Mouse (Mus musculus): ENCODE data around the gene Kank3. TPM values are rescaled to one million over a fixed set of nuclear protein-coding genes. Genes with fewer than 3 reads are reported as not detected.

The Kank3 gene
- total and polyA plus RNA-seq, 3 experiments = 54.6 to 139 (median 61.0) TPM

DNA sequence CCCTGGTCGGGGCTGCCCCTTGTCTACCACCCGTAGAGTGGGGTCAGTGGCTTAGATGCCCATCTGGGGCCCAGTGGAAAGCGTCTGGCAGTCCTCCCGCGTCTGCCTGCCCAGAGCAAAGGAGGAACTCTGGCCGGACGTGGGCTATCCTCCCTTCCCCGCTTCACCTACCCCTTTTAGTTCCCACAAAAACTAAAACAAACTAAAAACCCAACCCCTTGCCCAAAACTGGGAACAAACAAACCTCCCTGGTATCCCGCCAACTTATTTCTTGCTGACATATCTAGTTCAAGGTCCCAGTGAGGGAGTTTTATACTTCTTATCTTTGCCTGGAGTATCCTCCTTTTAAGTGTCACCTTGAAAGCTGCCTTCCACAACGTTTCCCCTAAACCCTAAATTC, 2.1 kb upstream of the Kank3 start:
- Histone ChIP-seq H3K9ac (ENCODE audit: low read depth, low read length) (no peak overlapping the region), H3K79me2 (replicated peaks; ENCODE audit: control insufficient read depth, insufficient read depth, low read length) (no peaks in the 10 kb centered on the region), H3K4me3 (no peak overlapping the region), H3K36me3 (ENCODE audit: control insufficient read depth, insufficient read depth, low read length) (no peaks in the 10 kb centered on the region), H3K4me1 (ENCODE audit: control insufficient read depth, insufficient read depth, low read length) (no peaks in the 10 kb centered on the region; the same call in 1 of the 2 replicates), H3K27ac (no peak overlapping the region), H3K27me3 (ENCODE audit: control insufficient read depth, insufficient read depth, low read length) (no peaks in the 10 kb centered on the region)
- no peak for TF ChIP-seq CTCF (IDR thresholded peaks at IDR 0.05)
- TF ChIP-seq POLR2A (IDR thresholded peaks at IDR 0.05; ENCODE audit: insufficient read depth, low read depth, low read length) = no peak
- no peak for TF ChIP-seq EP300 (IDR thresholded peaks at IDR 0.05; ENCODE audit: insufficient read depth, low read depth, low read length)
- no peak for DNase-seq
- WGBS = 38% methylated on average over 10 of the region's 10 CpGs
- intact Hi-C loops (cut with DNase I) = no loop called here

GRCm38 (mm10) chr17:33811142-33811516, 810 bp downstream of the Kank3 start:
- DNase-seq = peak in 1 of 2 experiments; percentile 54
- Histone ChIP-seq H3K36me3 (ENCODE audit: control insufficient read depth, insufficient read depth, low read length) (peaks cover 12% of the 10 kb centered on the region), H3K4me3 (peak overlapping the region; percentile 84), H3K27me3 (ENCODE audit: control insufficient read depth, insufficient read depth, low read length) (no peaks in the 10 kb centered on the region), H3K27ac (peak overlapping the region; percentile 95), H3K4me1 (ENCODE audit: control insufficient read depth, insufficient read depth, low read length) (no peaks in the 10 kb centered on the region; the same call in none of the 2 replicates), H3K9ac (ENCODE audit: low read depth, low read length) (peak overlapping the region; percentile 64), H3K79me2 (replicated peaks; ENCODE audit: control insufficient read depth, insufficient read depth, low read length) (no peaks in the 10 kb centered on the region)
- 7% methylated on average over 7 of the region's 7 CpGs for WGBS
- TF ChIP-seq POLR2A (IDR thresholded peaks at IDR 0.05; ENCODE audit: insufficient read depth, low read depth, low read length) = no peak
- no peak for TF ChIP-seq CTCF (IDR thresholded peaks at IDR 0.05)
- no peak for TF ChIP-seq EP300 (IDR thresholded peaks at IDR 0.05; ENCODE audit: insufficient read depth, low read depth, low read length)
- intact Hi-C loops (cut with DNase I) = loop anchor here (2.0 kb wide), 1 partner anchor 18 kb away; no protein-coding TSS in a partner anchor

- Histone ChIP-seq H3K4me1 (ENCODE audit: control insufficient read depth, insufficient read depth, low read length) (peaks cover 2% of the 10 kb centered on the region), H3K36me3 (ENCODE audit: control insufficient read depth, insufficient read depth, low read length) (peaks cover 14% of the 10 kb centered on the region), H3K27me3 (ENCODE audit: control insufficient read depth, insufficient read depth, low read length) (no peaks in the 10 kb centered on the region), H3K4me3 (peak overlapping the region; percentile 84), H3K79me2 (replicated peaks; ENCODE audit: control insufficient read depth, insufficient read depth, low read length) (no peaks in the 10 kb centered on the region), H3K27ac (peak overlapping the region; percentile 95), H3K9ac (ENCODE audit: low read depth, low read length) (peak overlapping the region; percentile 28)
- intact Hi-C loops (cut with DNase I) = no loop called here
- peak; percentile 32 to 46 for DNase-seq
- 24% methylated on average over 3 of the region's 3 CpGs for WGBS
- no peak for TF ChIP-seq CTCF (IDR thresholded peaks at IDR 0.05)
- TF ChIP-seq POLR2A (IDR thresholded peaks at IDR 0.05; ENCODE audit: insufficient read depth, low read depth, low read length) = peak; percentile 92
- TF ChIP-seq EP300 (IDR thresholded peaks at IDR 0.05; ENCODE audit: insufficient read depth, low read depth, low read length) = peak; percentile 71; the same call in 1 of the 2 replicates
These were observed 2.2 kb downstream of the Kank3 start for GRCm38 (mm10) chr17:33812475-33812874.

DNA sequence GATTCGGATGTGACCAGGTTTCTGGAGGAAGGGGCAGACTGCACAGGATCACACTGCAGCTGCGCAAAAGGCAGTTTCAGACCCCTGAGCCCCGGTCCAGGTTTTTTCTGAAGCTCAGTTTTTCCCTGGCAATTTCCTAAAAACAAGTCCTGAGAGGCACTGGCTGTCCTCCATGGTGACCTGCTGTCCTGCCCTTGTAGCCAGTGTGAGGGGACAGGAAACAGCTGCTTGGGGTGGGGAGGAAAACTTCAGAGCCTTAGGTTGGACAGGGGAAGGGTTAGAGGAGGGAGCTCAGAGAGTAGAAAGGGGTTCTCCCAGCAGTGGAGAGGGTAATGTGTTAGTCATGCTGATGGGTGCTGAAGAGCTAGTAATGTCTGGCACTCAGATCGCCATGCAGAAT, 2.7 kb downstream of the Kank3 start:
- peak overlapping the region; percentile 61 for H3K9ac ChIP-seq (ENCODE audit: low read depth, low read length)
- intact Hi-C loops (cut with DNase I) = no loop called here
- WGBS = 34% methylated on average over 4 of the region's 4 CpGs

GRCm38 (mm10) chr17:33815399-33815798, 5.1 kb downstream of the Kank3 start:
- intact Hi-C loops (cut with DNase I) = no loop called here
- no peaks in the 10 kb centered on the region for H3K27me3 ChIP-seq (ENCODE audit: control insufficient read depth, insufficient read depth, low read length)
- 76% methylated on average over 6 of the region's 6 CpGs for WGBS

More for the DNA sequence above, 2.7 kb downstream of the Kank3 start:
- TF ChIP-seq CTCF (IDR thresholded peaks at IDR 0.05) = no peak
- TF ChIP-seq EP300 (IDR thresholded peaks at IDR 0.05; ENCODE audit: insufficient read depth, low read depth, low read length) = peak; percentile 96
- peak; percentile 58 for TF ChIP-seq POLR2A (IDR thresholded peaks at IDR 0.05; ENCODE audit: insufficient read depth, low read depth, low read length)
- Histone ChIP-seq H3K27me3 (ENCODE audit: control insufficient read depth, insufficient read depth, low read length) (no peaks in the 10 kb centered on the region), H3K4me3 (peak overlapping the region; percentile 84), H3K4me1 (ENCODE audit: control insufficient read depth, insufficient read depth, low read length) (peaks cover 3% of the 10 kb centered on the region), H3K79me2 (replicated peaks; ENCODE audit: control insufficient read depth, insufficient read depth, low read length) (no peaks in the 10 kb centered on the region), H3K27ac (peak overlapping the region; percentile 95), H3K36me3 (ENCODE audit: control insufficient read depth, insufficient read depth, low read length) (peaks cover 14% of the 10 kb centered on the region)
- DNase-seq = peak; percentile 66 to 78

GRCm38 (mm10) chr17:33816612-33817011, 6.3 kb downstream of the Kank3 start:
- peak overlapping the region; percentile 95 for H3K27ac ChIP-seq
- no peaks in the 10 kb centered on the region for H3K79me2 ChIP-seq (replicated peaks; ENCODE audit: control insufficient read depth, insufficient read depth, low read length)
- peak overlapping the region; percentile 83 for H3K4me3 ChIP-seq
- intact Hi-C loops (cut with DNase I) = no loop called here
- H3K4me1 ChIP-seq (ENCODE audit: control insufficient read depth, insufficient read depth, low read length) = peaks cover 8% of the 10 kb centered on the region
- no peaks in the 10 kb centered on the region for H3K27me3 ChIP-seq (ENCODE audit: control insufficient read depth, insufficient read depth, low read length)
- no peak; the same call in 1 of the 2 replicates for TF ChIP-seq POLR2A (IDR thresholded peaks at IDR 0.05; ENCODE audit: insufficient read depth, low read depth, low read length)
- 0 out of 2 replicates have a peak, but pooled peaks have one; percentile 10 for TF ChIP-seq EP300 (IDR thresholded peaks at IDR 0.05; ENCODE audit: insufficient read depth, low read depth, low read length)
- peaks cover 19% of the 10 kb centered on the region for H3K36me3 ChIP-seq (ENCODE audit: control insufficient read depth, insufficient read depth, low read length)
- WGBS = 38% methylated on average over 5 of the region's 5 CpGs
- peak overlapping the region; percentile 96 for H3K9ac ChIP-seq (ENCODE audit: low read depth, low read length)
- no peak for DNase-seq

More at GRCm38 (mm10) chr17:33815399-33815798, 5.1 kb downstream of the Kank3 start:
- peaks cover 16% of the 10 kb centered on the region for H3K36me3 ChIP-seq (ENCODE audit: control insufficient read depth, insufficient read depth, low read length)
- TF ChIP-seq EP300 (IDR thresholded peaks at IDR 0.05; ENCODE audit: insufficient read depth, low read depth, low read length) = no peak
- no peak for TF ChIP-seq POLR2A (IDR thresholded peaks at IDR 0.05; ENCODE audit: insufficient read depth, low read depth, low read length)
- no peak for TF ChIP-seq CTCF (IDR thresholded peaks at IDR 0.05)
- H3K4me3 ChIP-seq = no peak overlapping the region; the same call in 1 of the 2 replicates
- H3K4me1 ChIP-seq (ENCODE audit: control insufficient read depth, insufficient read depth, low read length) = peaks cover 8% of the 10 kb centered on the region
- H3K9ac ChIP-seq (ENCODE audit: low read depth, low read length) = no peak overlapping the region
- peak overlapping the region; percentile 95 for H3K27ac ChIP-seq
- H3K79me2 ChIP-seq (replicated peaks; ENCODE audit: control insufficient read depth, insufficient read depth, low read length) = no peaks in the 10 kb centered on the region
- no peak for DNase-seq

Measured in heart, adult 2 months (tissue).